Mouse (Mus musculus) erythroblast, embryonic 14.5 days (primary cell): ENCODE data around the gene Cbfa2t3. TPM values are rescaled to one million over a fixed set of nuclear protein-coding genes. Genes with fewer than 3 reads are reported as not detected.
A peak's percentile ranks its signal among the peaks of the same experiment; 100 is the strongest.

ENCODE experiments used
- H3K27me3 ChIP-seq: 2 replicates; pipeline ENCODE4 v1.6.1; 2012; ENCODE audit warnings: inconsistent platforms; ENCODE audit not compliant: control insufficient read depth
- H3K36me3 ChIP-seq: 2 replicates; pipeline ENCODE4 v1.6.1; 2012; ENCODE audit warnings: mild to moderate bottlenecking, inconsistent platforms; ENCODE audit not compliant: control insufficient read depth
- H3K4me1 ChIP-seq: 2 replicates; pipeline ENCODE4 v1.6.1; 2012; ENCODE audit warnings: inconsistent platforms; ENCODE audit not compliant: control insufficient read depth
- H3K4me3 ChIP-seq: replicated peaks from 2 replicates; pipeline ENCODE3; 2012; ENCODE audit warnings: moderate library complexity, mild to moderate bottlenecking, inconsistent platforms
- H3K9me3 ChIP-seq: 2 replicates; pipeline ENCODE4 v1.6.1; 2012; ENCODE audit warnings: low read length, inconsistent platforms, mixed read lengths; ENCODE audit not compliant: control insufficient read depth
- GATA1 ChIP-seq: IDR thresholded peaks from 2 replicates; pipeline ENCODE4 v1.6.1; 2012; ENCODE audit warnings: low read length, inconsistent platforms, mixed read lengths
- TAL1 ChIP-seq: IDR thresholded peaks from 3 replicates; pipeline ENCODE4 v1.6.1; 2012; ENCODE audit warnings: low read length, inconsistent platforms, mixed read lengths
- polyA plus RNA-seq: library from polyadenylated mRNA; stranded (reverse); fragments of >175 nt; gene quantifications from 2 replicates; pipeline ENCODE4 v1.2.3, GENCODE M21; 2012

The Cbfa2t3 gene
- polyA plus RNA-seq, 1 experiment: 8.9 TPM

DNA sequence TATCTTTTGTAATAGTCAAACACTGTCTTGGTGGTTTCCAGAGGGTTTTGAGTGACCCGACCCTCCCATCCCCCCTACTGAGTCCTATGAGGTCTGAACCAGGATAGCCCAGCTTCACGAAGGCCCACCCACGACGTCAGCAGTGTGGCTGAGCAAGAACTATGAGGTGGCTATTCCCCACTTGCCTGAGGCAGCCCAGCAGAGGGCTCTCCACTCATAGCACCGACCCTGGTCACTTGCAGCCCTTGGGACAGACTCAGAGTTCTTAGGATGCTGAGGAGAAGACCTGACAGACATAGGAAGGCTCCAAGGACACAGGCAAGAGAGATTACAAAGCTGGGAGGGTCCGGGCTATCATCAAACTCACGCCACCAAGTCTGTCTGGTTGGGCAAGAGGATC is 23.9 kb downstream of the Cbfa2t3 start:
- H3K4me1 ChIP-seq: peaks cover 72% of the 10 kb centered on the region
- H3K4me3 ChIP-seq: no peak overlapping the region
- no peak for TF ChIP-seq TAL1
- TF ChIP-seq GATA1: no peak
- H3K27me3 ChIP-seq: peaks cover 62% of the 10 kb centered on the region
- H3K9me3 ChIP-seq: no peaks in the 10 kb centered on the region
- peaks cover 61% of the 10 kb centered on the region for H3K36me3 ChIP-seq

DNA sequence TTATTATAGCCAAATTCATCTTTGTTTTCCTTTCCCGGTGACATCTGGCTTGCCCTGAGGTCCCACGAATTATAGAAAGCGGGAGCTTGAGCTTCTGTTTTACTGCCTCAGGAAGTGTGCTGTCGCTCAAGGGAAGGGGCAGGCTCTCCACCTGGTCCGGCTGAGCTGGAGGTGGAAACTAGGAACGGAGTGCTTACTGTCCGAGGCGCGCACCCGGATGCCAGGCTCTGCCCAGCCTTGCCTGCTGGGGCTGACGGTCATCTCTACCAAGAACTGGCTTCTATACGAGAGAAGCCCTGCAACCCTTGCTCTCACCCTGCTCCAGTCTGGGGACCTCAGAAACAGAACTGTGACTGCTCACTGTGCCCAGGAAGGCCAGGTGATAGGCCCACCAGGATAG is 24.9 kb downstream of the Cbfa2t3 start:
- Histone ChIP-seq H3K4me3 (no peak overlapping the region), H3K4me1 (peaks cover 66% of the 10 kb centered on the region), H3K36me3 (peaks cover 67% of the 10 kb centered on the region), H3K9me3 (no peaks in the 10 kb centered on the region), H3K27me3 (peaks cover 63% of the 10 kb centered on the region)
- TF ChIP-seq GATA1 (no peak), TAL1 (no peak)

DNA sequence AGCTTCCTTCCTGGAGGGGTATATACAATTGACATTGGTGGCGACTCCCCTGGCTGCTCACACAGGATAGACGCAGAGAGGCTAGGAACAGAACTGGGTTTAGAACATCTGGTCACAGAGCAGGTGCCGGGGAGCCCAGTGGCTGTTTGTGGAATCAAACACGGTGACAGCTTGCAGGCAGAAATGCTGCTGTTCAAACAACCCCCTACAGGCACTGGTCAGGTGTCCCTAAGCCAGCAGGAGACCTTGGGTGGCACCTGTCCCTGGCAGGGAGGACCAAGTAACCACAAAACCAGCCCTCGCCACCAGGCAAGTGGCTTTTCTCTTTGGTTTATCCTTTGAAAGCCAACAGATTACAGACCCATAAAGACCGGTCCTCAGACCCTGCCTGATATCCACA is 27.0 kb downstream of the Cbfa2t3 start:
- Histone ChIP-seq H3K27me3 (peaks cover 53% of the 10 kb centered on the region), H3K4me3 (no peak overlapping the region), H3K36me3 (peaks cover 73% of the 10 kb centered on the region), H3K9me3 (no peaks in the 10 kb centered on the region), H3K4me1 (peaks cover 65% of the 10 kb centered on the region)
- TF ChIP-seq TAL1: no peak
- TF ChIP-seq GATA1: no peak

DNA sequence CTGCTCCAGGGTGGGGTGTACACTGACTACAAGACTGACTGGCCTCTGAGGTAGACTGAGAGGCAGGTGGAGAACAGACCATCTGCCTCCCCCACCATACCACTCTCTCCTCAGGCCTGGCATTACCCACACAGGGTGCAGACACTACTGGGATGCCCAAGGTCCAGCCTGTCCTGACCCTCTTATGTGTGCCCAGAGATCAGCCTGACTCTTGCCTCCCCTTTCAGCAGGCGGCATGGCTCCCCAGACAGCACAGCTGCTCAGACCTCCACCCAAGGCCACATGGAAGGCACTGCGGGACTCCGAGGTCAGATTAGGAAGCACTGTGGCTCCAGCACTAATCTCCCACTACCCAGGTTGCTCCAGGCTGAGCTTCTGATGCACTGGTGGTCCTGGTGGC is 28.2 kb downstream of the Cbfa2t3 start:
- no peak overlapping the region for H3K4me3 ChIP-seq
- peaks cover 67% of the 10 kb centered on the region for H3K36me3 ChIP-seq
- H3K9me3 ChIP-seq: no peaks in the 10 kb centered on the region
- H3K4me1 ChIP-seq: peaks cover 66% of the 10 kb centered on the region
- TF ChIP-seq GATA1: no peak
- TF ChIP-seq TAL1: no peak
- peaks cover 44% of the 10 kb centered on the region for H3K27me3 ChIP-seq

DNA sequence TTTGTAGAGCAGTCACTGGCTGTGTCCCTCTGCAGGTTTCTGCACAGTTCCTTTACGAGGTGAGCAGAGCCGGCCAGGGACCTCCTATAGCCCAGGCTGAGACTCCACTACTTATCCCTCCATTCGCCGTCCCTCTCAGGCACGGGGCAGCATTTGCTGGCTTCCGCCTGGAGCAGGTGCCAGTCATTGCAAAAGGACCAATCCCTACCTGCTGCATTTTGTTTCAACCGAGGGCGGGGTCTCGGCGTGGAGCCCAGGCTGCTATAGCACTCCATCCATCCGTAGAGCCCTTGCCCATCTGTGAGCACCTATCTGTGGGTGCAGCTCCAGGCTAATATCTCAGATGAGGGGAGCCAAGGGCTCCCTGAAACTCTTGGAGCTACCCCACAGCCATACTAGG is 28.9 kb downstream of the Cbfa2t3 start:
- peaks cover 65% of the 10 kb centered on the region for H3K36me3 ChIP-seq

DNA sequence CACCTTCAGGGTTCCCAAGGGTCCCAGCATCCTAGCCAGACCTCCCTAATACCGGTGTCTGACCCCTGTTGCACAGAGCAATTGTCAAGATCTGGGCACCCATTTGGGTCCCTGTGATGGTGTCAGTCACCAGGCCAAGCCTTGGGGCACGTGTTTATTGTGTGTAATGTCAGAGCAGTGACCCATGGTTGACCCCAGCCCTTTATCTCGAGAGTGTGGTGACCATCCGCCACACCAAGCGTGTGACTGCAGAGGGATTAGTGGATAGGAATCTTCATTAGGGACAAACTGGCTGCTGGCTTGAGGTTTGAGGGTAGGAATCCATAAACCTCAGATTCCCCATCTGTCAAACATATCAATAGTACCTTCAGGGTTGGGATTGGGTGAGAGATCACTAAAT is 29.5 kb downstream of the Cbfa2t3 start:
- Histone ChIP-seq H3K27me3 (peaks cover 39% of the 10 kb centered on the region), H3K9me3 (no peaks in the 10 kb centered on the region), H3K4me3 (no peak overlapping the region), H3K36me3 (peaks cover 65% of the 10 kb centered on the region), H3K4me1 (peaks cover 66% of the 10 kb centered on the region)
- TF ChIP-seq GATA1 (no peak), TAL1 (no peak)

More for the DNA sequence above, 28.9 kb downstream of the Cbfa2t3 start:
- H3K27me3 ChIP-seq: peaks cover 39% of the 10 kb centered on the region
- no peak for TF ChIP-seq TAL1
- TF ChIP-seq GATA1: no peak
- no peak overlapping the region for H3K4me3 ChIP-seq
- peaks cover 66% of the 10 kb centered on the region for H3K4me1 ChIP-seq
- H3K9me3 ChIP-seq: no peaks in the 10 kb centered on the region

DNA sequence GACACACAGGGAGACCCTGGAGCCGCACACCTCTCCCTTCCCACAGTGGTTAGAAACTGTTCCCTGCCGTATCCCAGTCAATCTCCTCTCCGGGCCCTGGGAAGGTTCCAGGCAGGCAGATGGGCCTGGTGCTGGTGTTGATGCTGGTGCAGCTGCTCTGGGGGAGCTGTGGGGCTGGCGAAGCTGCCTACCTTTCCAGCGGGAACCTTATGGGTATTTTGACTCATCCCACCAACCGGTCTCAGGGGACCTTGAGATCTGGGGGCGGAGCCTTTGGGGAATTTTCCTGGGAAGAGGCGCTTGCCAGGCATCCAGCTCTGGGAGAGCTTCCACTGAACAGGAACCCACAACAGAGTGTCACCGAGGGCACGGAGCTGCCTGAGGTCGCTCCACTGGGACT is 31.1 kb downstream of the Cbfa2t3 start:
- H3K27me3 ChIP-seq: peaks cover 32% of the 10 kb centered on the region
- H3K36me3 ChIP-seq: peaks cover 58% of the 10 kb centered on the region
- peaks cover 70% of the 10 kb centered on the region for H3K4me1 ChIP-seq
- no peaks in the 10 kb centered on the region for H3K9me3 ChIP-seq
- no peak overlapping the region for H3K4me3 ChIP-seq
- TF ChIP-seq GATA1: no peak
- no peak for TF ChIP-seq TAL1

DNA sequence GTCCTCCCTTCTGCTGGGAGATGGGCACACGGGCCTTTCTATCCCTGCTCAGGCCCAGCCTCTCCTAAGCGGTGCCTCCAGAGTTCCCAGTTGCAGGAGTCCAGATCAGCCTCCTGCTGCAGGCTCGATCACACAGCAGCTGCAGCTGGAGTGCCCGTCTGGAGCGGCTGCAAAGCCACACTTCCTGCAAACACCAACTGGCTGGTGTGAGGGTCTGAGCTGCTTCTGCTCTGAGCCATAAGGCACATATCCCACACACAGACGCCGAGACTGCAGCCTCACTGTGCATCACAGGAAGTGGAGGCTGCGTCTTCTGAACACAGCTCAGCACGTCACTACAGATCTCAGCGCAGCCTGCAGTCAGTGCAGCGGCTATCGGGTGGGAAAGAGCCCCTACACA is 32.1 kb downstream of the Cbfa2t3 start:
- Histone ChIP-seq H3K27me3 (peaks cover 29% of the 10 kb centered on the region), H3K36me3 (peaks cover 52% of the 10 kb centered on the region), H3K4me3 (peak overlapping the region; percentile 45), H3K4me1 (peaks cover 66% of the 10 kb centered on the region), H3K9me3 (no peaks in the 10 kb centered on the region)
- no peak for TF ChIP-seq TAL1
- no peak for TF ChIP-seq GATA1

DNA sequence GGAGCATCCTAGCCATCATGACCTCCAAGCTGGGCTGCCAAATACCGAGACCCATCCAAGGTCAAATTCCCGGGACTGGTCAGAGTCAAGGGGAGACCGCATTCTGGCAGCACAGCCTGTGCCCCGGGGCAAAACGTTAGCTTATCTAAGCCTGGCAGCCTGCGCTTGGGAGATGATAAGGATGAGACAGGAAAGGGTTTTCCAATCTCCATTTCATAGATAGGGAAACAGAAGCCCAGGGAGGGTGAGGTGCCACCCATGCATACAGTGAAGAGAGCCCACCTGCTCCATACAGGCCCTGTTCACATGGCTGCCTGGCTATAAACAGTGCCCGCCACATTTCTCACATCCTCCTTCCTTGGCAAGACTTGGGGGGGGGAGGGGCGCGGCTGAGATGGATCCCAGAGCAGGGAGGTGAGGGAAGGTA is 32.6 kb downstream of the Cbfa2t3 start:
- no peaks in the 10 kb centered on the region for H3K9me3 ChIP-seq
- TF ChIP-seq TAL1: peak; percentile 82
- peak; percentile 95 for TF ChIP-seq GATA1
- peaks cover 52% of the 10 kb centered on the region for H3K36me3 ChIP-seq
- H3K4me1 ChIP-seq: peaks cover 67% of the 10 kb centered on the region
- H3K4me3 ChIP-seq: peak overlapping the region; percentile 45
- H3K27me3 ChIP-seq: peaks cover 29% of the 10 kb centered on the region

DNA sequence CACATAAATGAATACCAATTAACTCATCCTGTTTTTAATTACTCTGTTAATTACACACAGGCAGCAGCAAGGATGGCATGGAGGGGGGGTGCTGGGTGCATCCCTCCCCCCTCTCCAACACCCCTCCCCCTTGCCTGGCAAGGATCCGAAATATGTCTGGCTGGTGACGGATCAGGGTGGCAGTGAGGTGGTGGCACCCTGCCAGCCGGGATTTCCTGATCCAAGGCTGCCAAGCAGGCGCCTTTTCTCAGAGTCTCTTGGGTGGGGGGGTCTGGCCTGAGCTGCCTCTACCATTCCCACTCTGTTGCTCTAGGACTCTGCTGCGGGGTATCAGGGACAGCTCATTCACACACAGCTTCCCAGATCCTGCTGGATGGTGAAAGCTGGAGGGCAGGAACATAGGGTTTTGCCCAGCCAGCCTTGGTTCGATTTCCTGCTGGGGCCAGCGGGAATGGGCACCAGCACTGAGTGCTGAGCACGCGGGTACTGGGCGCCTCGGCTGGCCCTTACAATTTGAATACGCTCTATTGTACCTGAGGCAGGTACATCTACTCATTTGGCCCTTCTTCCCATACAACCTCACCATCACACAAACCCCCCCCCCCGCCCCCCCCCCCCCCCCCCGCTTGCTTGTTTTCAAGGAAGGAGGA is 33.1 kb downstream of the Cbfa2t3 start:
- H3K27me3 ChIP-seq: peaks cover 28% of the 10 kb centered on the region
- peaks cover 53% of the 10 kb centered on the region for H3K36me3 ChIP-seq
- peaks cover 69% of the 10 kb centered on the region for H3K4me1 ChIP-seq
- no peak for TF ChIP-seq TAL1
- no peak for TF ChIP-seq GATA1
- peak overlapping the region; percentile 45 for H3K4me3 ChIP-seq
- H3K9me3 ChIP-seq: no peaks in the 10 kb centered on the region
